Mouse (Mus musculus) heart, embryonic 10.5 days (tissue): Measurements from ENCODE around the gene Slc6a4. TPM values are rescaled to one million over a fixed set of nuclear protein-coding genes. Genes with fewer than 3 reads are reported as not detected.
"Not testable (repeated sequence)": the region's sequence is repeated elsewhere in the genome, so short reads cannot be mapped to it uniquely, and the experiment has no call there.

Experiments
- DNase-seq: peaks from one replicate; pipeline ENCODE4 v3.0.0-alpha.2; 2017; ENCODE audit warnings: low spot score
- H3K27ac ChIP-seq: fragments of 300-500 bp; sonication (generic); 2 replicates; pipeline ENCODE4 v1.5.1; 2016; ENCODE audit warnings: mild to moderate bottlenecking
- H3K27me3 ChIP-seq: fragments of 300-500 bp; sonication (generic); 2 replicates; pipeline ENCODE4 v1.6.1; 2016; ENCODE audit warnings: mild to moderate bottlenecking; ENCODE audit not compliant: poor library complexity, insufficient read depth, severe bottlenecking
- H3K36me3 ChIP-seq: fragments of 300-500 bp; sonication (generic); 2 replicates; pipeline ENCODE4 v1.6.1; 2016; ENCODE audit warnings: mild to moderate bottlenecking, moderate library complexity
- H3K4me1 ChIP-seq: fragments of 300-500 bp; sonication (generic); 2 replicates; pipeline ENCODE4 v1.6.1; 2016; ENCODE audit warnings: mild to moderate bottlenecking
- H3K4me3 ChIP-seq: fragments of 300-500 bp; sonication (generic); 2 replicates; pipeline ENCODE4 v1.5.1; 2016; ENCODE audit warnings: mild to moderate bottlenecking, moderate library complexity
- H3K9me3 ChIP-seq: fragments of 300-500 bp; sonication (generic); 2 replicates; pipeline ENCODE4 v1.6.1; 2016; ENCODE audit warnings: mild to moderate bottlenecking, moderate library complexity
- WGBS: fragments of 180-500 bp; shearing (Covaris S2); methylation state at CpG from one replicate; pipeline ENCODE4 v1.1.7; 2016; 5-methylcytosine and 5-hydroxymethylcytosine counted together
- polyA plus RNA-seq: library from polyadenylated mRNA; unstranded; fragments of >200 nt; fragmentation: Nextera tagmentation; extraction: Ambion mirVana; gene quantifications from 2 replicates; pipeline ENCODE4 v1.2.1, GENCODE M21; 2016

Slc6a4 gene
- polyA plus RNA-seq, 1 experiment from 2014 or later = 2.3 TPM

DNA sequence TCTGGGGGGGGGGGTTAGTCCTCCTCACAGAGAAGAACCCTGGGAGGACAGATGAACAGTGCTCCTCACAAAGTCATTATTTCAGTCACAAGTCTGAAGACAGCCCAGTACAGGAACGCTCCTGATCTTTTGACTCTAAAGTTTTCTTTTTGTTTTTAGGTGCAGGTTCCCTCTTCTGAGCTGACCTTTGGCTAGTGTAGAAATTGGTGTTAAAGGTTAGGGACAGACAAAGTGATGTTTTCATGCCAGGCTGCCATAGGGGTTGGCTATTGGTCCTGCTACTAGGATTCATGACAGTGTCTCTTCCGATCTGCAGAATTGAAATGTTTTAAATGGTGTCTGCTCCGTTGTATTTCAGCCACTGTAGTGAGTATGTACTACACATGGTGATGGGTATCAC, 29.8 kb downstream of the Slc6a4 start:
- no peak for DNase-seq
- Histone ChIP-seq H3K36me3 (no peaks in the 10 kb centered on the region), H3K27me3 (no peaks in the 10 kb centered on the region), H3K4me1 (no peaks in the 10 kb centered on the region), H3K27ac (no peak overlapping the region), H3K9me3 (no peaks in the 10 kb centered on the region), H3K4me3 (no peak overlapping the region)
- 84% methylated on average over 3 of the region's 3 CpGs for WGBS

DNA sequence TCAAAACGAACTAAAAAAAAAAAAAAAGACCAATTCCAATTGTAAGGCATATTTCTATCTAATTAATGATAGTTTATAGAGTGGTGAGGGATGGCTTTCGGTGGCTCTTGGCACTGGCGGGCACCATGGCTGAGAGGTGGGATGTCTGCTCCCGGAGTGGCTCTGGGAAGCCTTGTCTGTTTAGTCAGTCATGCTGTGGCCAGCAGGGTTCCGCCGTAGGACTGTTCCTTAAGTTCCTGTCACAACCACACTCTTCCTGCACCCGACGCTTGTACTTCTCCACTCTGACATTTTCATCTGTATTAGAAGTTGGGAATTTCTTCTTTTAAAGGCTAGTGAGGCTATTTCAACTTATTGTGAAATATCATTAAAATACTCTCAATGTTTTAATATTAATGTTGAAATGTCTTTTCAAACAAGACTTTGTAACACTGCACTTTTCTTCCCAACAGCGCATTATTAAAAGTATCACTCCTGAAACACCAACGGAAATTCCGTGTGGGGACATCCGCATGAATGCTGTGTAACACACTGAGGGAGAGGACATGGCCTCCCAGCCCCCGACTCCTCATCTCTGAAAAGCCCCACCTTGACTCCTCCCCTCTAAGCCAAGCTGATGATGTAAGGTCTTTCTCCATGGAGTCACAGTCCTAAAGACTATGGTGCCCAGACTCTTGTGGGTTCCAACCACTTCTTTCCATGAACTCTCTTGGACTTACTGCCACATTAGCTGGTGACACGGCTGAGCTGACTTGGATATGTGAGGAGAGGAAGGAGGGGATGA, 32.9 kb downstream of the Slc6a4 start:
- Histone ChIP-seq H3K27ac (no peak overlapping the region), H3K27me3 (no peaks in the 10 kb centered on the region), H3K4me1 (no peaks in the 10 kb centered on the region), H3K9me3 (no peaks in the 10 kb centered on the region), H3K4me3 (no peak overlapping the region), H3K36me3 (no peaks in the 10 kb centered on the region)
- 67% methylated on average over 14 of the region's 14 CpGs for WGBS
- DNase-seq = no peak

DNA sequence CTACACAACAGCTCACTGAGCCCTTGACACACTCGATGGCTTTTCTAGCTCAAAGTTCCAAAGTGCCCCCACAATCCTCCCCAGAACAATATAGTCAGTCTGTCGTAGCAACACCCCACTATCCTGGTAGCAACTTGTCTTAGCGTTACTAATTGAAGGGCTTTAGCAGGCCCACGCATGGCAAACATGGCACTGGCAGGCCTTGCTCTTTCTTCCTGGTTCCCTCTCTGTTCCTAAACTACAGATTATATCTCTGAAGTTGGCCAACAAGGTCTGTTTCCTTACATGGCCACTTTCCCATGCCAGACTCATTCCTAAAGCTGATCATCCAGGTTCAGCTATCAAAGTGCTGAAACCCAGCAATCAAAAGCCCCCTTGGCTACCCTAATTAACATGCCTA, 43.5 kb downstream of the Slc6a4 start:
- DNase-seq = no peak
- WGBS = 90% methylated on average over 4 of the region's 4 CpGs

DNA sequence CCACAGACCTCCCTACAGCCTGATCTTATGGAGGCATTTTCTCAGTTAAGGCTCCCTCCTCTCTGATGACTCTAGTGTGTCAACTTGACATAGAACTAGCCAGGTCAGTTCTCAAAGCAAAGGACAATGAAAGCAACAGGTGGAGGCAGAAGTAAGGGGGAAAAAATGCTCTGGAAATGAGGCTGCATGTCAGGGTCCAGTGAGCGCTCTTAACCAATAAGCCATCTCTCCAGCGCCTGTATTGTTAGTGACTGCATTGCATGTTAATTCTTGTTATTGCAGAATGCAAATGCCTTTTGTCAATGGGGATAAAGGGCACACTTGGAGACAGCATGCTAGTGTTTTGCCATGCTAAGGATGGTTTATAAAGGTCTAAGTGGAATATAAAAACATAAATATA, 44.4 kb downstream of the Slc6a4 start:
- peaks cover 30% of the 10 kb centered on the region for H3K36me3 ChIP-seq
- no peak overlapping the region for H3K27ac ChIP-seq
- 86% methylated on average over 2 of the region's 2 CpGs for WGBS

More for the DNA sequence above, 43.5 kb downstream of the Slc6a4 start:
- Histone ChIP-seq H3K27me3 (no peaks in the 10 kb centered on the region), H3K4me3 (no peak overlapping the region), H3K4me1 (peaks cover 10% of the 10 kb centered on the region; the same call in 1 of the 2 replicates), H3K27ac (no peak overlapping the region), H3K36me3 (peaks cover 22% of the 10 kb centered on the region), H3K9me3 (no peaks in the 10 kb centered on the region)

DNA sequence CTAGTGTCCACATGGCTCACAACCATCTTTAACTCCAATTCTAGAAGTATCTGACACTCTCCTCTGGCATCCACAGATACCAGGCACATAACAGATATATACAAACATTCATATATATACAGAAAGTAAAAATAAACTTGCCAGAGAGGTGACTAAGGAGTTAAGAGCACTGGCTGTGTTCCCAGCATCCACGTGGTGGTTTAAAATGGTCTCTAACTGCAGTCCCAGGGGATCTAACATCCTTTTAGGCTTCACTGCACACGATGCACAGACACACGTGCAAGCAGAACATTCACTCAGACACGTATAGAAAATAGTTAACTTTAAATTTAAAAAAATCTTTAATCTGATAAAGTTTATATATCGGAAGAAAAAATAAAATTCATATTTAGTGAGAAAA, 63.5 kb downstream of the Slc6a4 start:
- 76% methylated on average over 5 of the region's 5 CpGs for WGBS
- no peak overlapping the region for H3K27ac ChIP-seq
- H3K9me3 ChIP-seq = no peaks in the 10 kb centered on the region
- no peak for DNase-seq
- H3K4me1 ChIP-seq = no peaks in the 10 kb centered on the region
- H3K36me3 ChIP-seq = peaks cover 5% of the 10 kb centered on the region; the same call in 1 of the 2 replicates
- H3K27me3 ChIP-seq = no peaks in the 10 kb centered on the region
- H3K4me3 ChIP-seq = no peak overlapping the region

More for the DNA sequence above, 44.4 kb downstream of the Slc6a4 start:
- H3K9me3 ChIP-seq = no peaks in the 10 kb centered on the region
- no peak for DNase-seq
- H3K4me3 ChIP-seq = no peak overlapping the region
- H3K27me3 ChIP-seq = no peaks in the 10 kb centered on the region
- peaks cover 10% of the 10 kb centered on the region; the same call in 1 of the 2 replicates for H3K4me1 ChIP-seq

DNA sequence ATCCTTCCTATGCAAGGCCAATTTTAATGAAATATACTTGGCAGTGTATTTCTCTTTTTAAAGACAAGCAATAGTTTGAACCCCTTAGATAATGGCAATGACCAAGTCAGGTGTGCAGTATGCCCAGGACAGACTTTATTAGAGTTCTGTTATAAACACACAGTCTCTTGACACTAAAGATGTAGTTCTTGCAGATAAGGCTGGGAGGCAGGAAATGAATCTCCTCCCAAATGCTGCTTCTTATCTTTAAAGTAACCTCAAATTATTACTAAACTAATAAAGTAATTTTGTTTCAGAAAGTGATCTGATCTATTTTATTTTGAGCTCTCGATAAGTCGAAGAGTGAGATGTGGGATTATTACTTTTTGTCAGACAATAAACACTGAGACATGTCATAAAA, 65.0 kb downstream of the Slc6a4 start:
- WGBS = 93% methylated on average over 2 of the region's 2 CpGs
- no peak overlapping the region for H3K27ac ChIP-seq
- no peak for DNase-seq
- H3K9me3 ChIP-seq = no peaks in the 10 kb centered on the region
- H3K36me3 ChIP-seq = peaks cover 9% of the 10 kb centered on the region; the same call in 1 of the 2 replicates
- no peaks in the 10 kb centered on the region for H3K27me3 ChIP-seq
- no peaks in the 10 kb centered on the region for H3K4me1 ChIP-seq
- no peak overlapping the region for H3K4me3 ChIP-seq

DNA sequence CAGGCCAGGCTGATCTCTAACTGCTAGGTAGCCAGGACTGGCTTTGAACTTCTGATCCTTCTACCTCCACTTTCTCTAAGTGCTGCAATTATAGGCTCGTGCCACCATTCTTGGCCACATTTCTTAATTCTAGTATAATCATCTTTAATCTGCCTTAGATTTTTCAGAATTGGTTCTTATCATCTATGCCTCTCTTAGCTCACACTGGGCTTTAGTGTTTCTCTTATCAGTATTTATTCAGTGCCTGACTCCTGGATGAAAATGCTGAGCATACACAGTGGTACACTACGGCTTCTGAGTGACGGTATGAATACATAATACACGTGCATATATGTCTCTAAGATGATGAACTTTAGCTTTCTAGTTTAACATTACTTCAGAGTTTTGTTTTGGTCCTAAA, 70.4 kb downstream of the Slc6a4 start:
- Histone ChIP-seq H3K27me3 (no peaks in the 10 kb centered on the region), H3K36me3 (peaks cover 35% of the 10 kb centered on the region), H3K9me3 (no peaks in the 10 kb centered on the region), H3K4me3 (no peak overlapping the region), H3K4me1 (no peaks in the 10 kb centered on the region), H3K27ac (no peak overlapping the region)
- WGBS = 78% methylated on average over 4 of the region's 4 CpGs
- DNase-seq = no peak

DNA sequence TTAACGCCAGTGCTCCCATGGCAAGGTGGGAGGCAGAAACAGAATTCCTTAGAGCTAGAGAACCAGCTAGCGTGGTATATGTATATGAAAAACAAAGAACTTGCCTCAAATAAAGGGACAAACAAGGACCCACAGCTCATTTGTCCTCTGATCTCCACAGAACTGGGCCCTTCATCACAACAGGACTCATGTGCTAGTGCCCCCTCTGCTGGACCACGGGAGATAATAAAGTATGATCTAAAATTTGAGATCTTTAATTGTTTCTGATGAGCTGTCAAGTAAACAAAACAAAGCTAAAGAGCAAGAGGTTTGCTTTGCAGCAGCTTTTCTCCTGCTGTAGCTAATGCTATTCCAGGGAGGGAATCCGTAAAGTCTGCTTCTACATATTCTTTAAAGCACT, 72.3 kb downstream of the Slc6a4 start:
- DNase-seq = no peak
- H3K36me3 ChIP-seq = peaks cover 52% of the 10 kb centered on the region
- 78% methylated on average over 4 of the region's 4 CpGs for WGBS

DNA sequence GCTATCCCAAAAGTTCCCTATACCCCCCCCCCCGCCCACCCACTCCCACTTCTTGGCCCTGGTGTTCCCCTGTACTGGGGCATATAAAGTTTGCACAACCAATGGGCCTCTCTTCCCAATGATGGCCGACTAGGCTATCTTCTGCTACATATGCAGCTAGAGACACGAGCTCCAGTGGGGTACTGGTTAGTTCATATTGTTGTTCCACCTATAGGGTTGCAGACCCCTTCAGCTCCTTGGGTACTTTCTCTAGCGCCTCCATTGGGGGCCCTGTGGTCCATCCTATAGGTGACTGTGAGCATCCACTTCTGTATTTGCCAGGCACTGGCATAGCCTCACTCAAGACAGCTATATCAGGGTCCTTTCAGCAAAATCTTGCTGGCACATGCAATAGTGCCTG, 78.9 kb downstream of the Slc6a4 start:
- 63% methylated on average over 4 of the region's 4 CpGs for WGBS
- H3K27ac ChIP-seq = peak overlapping the region; percentile 96
- DNase-seq, H3K4me1 ChIP-seq, H3K9me3 ChIP-seq: not testable (repeated sequence)
- H3K36me3 ChIP-seq = peaks cover 38% of the 10 kb centered on the region
- peaks cover 11% of the 10 kb centered on the region; the same call in 1 of the 2 replicates for H3K27me3 ChIP-seq
- H3K4me3 ChIP-seq = peak overlapping the region; percentile 91

More for the DNA sequence above, 72.3 kb downstream of the Slc6a4 start:
- Histone ChIP-seq H3K27me3 (no peaks in the 10 kb centered on the region), H3K4me1 (no peaks in the 10 kb centered on the region), H3K27ac (no peak overlapping the region), H3K4me3 (no peak overlapping the region), H3K9me3 (no peaks in the 10 kb centered on the region)

DNA sequence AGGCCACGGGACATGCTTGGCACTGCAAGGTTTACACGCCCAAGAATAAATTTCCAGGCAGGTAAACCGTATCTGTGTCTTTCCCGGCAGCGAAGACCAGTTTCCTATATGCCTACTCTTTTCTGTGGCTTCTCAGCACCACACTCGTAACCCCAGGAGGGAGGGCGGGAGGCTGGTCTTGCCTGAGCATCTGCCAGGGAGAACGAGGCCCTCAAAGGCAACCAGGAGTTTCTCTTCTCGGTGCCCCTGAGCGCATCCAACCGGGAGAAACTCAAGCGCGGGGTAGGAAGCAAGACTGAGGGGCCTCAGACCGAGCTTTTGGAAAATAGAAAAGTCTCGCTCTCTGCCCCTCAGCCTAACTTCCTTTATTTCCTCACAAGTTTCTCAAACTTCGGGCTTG, 79.4 kb downstream of the Slc6a4 start:
- no peak for DNase-seq
- H3K27ac ChIP-seq = peak overlapping the region; percentile 96
- H3K36me3 ChIP-seq = peaks cover 35% of the 10 kb centered on the region
- H3K4me1 ChIP-seq = 0 out of 2 replicates have a peak, but pooled peaks cover 3% of the 10 kb centered on the region
- peaks cover 16% of the 10 kb centered on the region; the same call in 1 of the 2 replicates for H3K27me3 ChIP-seq
- no peaks in the 10 kb centered on the region for H3K9me3 ChIP-seq
- 2% methylated on average over 16 of the region's 16 CpGs for WGBS
- H3K4me3 ChIP-seq = peak overlapping the region; percentile 91

DNA sequence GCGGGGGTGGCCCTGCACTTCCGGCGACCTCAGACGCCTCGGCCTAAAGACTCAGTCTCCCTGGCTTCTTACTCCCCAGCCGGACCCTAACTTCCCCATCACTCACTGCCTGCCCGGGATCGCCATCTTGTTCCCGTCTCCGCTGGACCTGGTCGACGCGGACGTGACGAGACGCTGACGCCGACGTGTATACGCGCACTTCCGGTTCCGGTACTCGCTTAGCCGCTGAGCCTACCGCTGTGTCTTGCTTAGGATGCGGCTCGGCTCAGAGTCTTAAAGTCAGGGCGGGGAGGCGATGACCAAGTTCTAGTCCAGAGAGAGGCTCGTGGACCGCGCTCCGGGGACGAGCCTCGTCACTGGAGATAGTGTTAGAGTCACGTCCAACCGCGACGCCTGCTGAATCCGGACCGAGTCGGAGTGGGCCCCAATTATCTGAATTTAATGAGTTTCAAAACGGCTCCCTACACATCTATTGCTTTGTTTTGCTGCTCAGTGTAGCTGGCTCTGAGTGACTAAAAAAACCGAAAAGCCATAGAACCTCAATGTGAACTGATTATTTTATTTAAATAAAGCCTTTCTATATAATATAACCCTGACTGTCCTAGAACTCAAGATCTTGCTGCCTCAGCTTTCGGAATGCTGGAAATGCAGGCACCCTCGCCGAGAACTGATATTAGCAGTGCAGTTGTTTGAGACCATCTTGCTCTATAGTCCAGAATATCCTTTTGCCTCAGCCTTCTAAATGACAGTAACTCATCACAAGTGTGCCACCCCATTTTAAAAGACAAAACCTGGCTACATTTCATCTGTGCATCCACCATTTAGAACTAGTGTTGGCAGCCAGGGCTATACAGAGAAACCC, 80.1 kb downstream of the Slc6a4 start, which contains the start of gene Nsrp1:
TSS of gene Nsrp1 (minus strand) at position 163 of the 862 bp plus-strand sequence.
- H3K36me3 ChIP-seq = peaks cover 28% of the 10 kb centered on the region
- H3K4me1 ChIP-seq = 0 out of 2 replicates have a peak, but pooled peaks cover 3% of the 10 kb centered on the region
- H3K4me3 ChIP-seq = peak within 1 kb of the TSS; percentile 91
- 4% methylated on average over 48 of the region's 48 CpGs for WGBS
- peak; percentile 97 for DNase-seq
- peaks cover 17% of the 10 kb centered on the region; the same call in 1 of the 2 replicates for H3K27me3 ChIP-seq
- H3K27ac ChIP-seq = peak within 1 kb of the TSS; percentile 96
- no peaks in the 10 kb centered on the region for H3K9me3 ChIP-seq

DNA sequence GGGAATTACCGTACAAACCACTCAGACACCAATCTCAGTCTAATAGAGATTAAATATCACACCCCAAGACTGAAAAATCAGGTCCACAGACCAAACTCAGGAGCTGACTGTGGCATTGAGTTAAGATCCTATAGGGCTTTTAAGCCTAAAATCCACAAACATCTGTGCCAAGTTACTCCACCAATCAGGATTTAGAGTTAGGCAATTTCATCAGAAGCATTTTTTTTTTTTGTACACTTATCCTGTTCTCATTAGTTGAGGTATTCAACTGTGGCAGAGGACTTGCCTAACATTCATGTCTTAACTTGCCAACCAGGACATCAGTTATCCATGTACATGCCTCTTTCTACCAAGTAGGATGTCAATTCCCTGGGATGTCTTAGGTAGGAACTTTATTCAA, 81.0 kb downstream of the Slc6a4 start:
- no peak overlapping the region for H3K4me3 ChIP-seq
- H3K36me3 ChIP-seq = peaks cover 20% of the 10 kb centered on the region
- H3K27ac ChIP-seq = no peak overlapping the region
- 0 out of 2 replicates have a peak, but pooled peaks cover 3% of the 10 kb centered on the region for H3K4me1 ChIP-seq
- DNase-seq = no peak
- WGBS = 93% methylated on average over 1 of the region's 1 CpGs
- peaks cover 22% of the 10 kb centered on the region; the same call in 1 of the 2 replicates for H3K27me3 ChIP-seq
- no peaks in the 10 kb centered on the region for H3K9me3 ChIP-seq
